Mouse (Mus musculus): ENCODE data around the gene Carhsp1.
A peak's percentile ranks its signal among the peaks of the same experiment; 100 is the strongest.

The Carhsp1 gene

GRCm38 (mm10) chr16:8663606-8664539, 8.1 kb downstream of the Carhsp1 start:
- no peak overlapping the region for H3K4me3 ChIP-seq (replicated peaks; ENCODE audit: low read length)
- H3K36me3 ChIP-seq (ENCODE audit: insufficient read depth, low read length): peaks cover 81% of the 10 kb centered on the region
- H3K4me1 ChIP-seq (replicated peaks; ENCODE audit: low read depth, low read length): peaks cover 96% of the 10 kb centered on the region
- H3K27me3 ChIP-seq (ENCODE audit: insufficient read depth, low read length): no peaks in the 10 kb centered on the region
- TF ChIP-seq NANOG (IDR thresholded peaks at IDR 0.05; ENCODE audit: borderline replicate concordance, low read length): no peak
- no peak for TF ChIP-seq CTCF (conservative IDR thresholded peaks at IDR 0.05; ENCODE audit: low read length)
- no peak for TF ChIP-seq POU5F1 (IDR thresholded peaks at IDR 0.05; ENCODE audit: borderline replicate concordance, low read length)
- no peaks in the 10 kb centered on the region for H3K9me3 ChIP-seq (ENCODE audit: low read length)

DNA sequence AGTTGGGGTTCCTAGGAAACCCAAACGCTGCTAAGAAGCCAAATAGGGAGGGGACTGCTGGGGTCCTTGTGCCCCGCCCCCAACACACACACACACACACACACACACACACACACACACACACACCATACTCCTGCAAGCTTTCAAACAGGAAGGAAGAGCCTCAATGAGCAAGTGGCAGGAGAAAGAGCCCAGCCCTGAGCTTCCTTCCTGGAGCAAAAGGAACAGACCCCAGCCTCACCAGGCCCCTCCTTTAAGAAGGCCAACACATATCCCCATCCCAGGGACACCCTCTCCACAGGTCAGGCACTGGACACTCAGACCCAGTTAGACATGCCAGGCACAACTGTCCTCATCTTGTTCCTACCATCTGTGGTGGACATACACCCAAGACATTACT, 8.9 kb downstream of the Carhsp1 start:
- H3K4me3 ChIP-seq (replicated peaks; ENCODE audit: low read length): no peak overlapping the region
- TF ChIP-seq NANOG (IDR thresholded peaks at IDR 0.05; ENCODE audit: borderline replicate concordance, low read length) (no peak), CTCF (conservative IDR thresholded peaks at IDR 0.05; ENCODE audit: low read length) (no peak), POU5F1 (IDR thresholded peaks at IDR 0.05; ENCODE audit: borderline replicate concordance, low read length) (no peak)
- peaks cover 82% of the 10 kb centered on the region for H3K36me3 ChIP-seq (ENCODE audit: insufficient read depth, low read length)
- peaks cover 93% of the 10 kb centered on the region for H3K4me1 ChIP-seq (replicated peaks; ENCODE audit: low read depth, low read length)
- no peaks in the 10 kb centered on the region for H3K27me3 ChIP-seq (ENCODE audit: insufficient read depth, low read length)
- H3K9me3 ChIP-seq (ENCODE audit: low read length): no peaks in the 10 kb centered on the region

DNA sequence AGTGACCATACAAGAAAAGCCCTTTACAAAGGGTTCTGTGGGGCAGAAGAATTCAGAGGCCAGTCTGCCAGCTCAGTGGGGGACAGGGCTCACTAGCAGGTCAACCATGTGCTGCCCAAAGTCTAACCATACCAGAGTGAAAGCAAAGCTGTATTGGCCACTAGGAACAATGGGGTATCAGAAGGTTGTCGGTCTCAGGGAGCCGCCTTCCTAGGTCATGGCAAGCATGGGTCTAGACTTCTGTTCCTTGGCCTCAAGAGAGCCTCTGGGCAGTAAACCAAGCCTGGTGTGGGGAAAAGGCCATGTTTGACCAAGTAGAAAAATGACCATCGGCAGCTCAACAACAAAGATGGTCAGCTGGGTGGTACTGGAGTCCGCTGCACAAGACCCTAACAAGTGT, 13.2 kb downstream of the Carhsp1 start:
- no peak for TF ChIP-seq POU5F1 (IDR thresholded peaks at IDR 0.05; ENCODE audit: borderline replicate concordance, low read length)
- TF ChIP-seq NANOG (IDR thresholded peaks at IDR 0.05; ENCODE audit: borderline replicate concordance, low read length): no peak
- TF ChIP-seq CTCF (conservative IDR thresholded peaks at IDR 0.05; ENCODE audit: low read length): no peak
- Histone ChIP-seq H3K4me3 (replicated peaks; ENCODE audit: low read length) (no peak overlapping the region), H3K27me3 (ENCODE audit: insufficient read depth, low read length) (no peaks in the 10 kb centered on the region), H3K36me3 (ENCODE audit: insufficient read depth, low read length) (peaks cover 97% of the 10 kb centered on the region), H3K4me1 (replicated peaks; ENCODE audit: low read depth, low read length) (peaks cover 93% of the 10 kb centered on the region), H3K9me3 (ENCODE audit: low read length) (no peaks in the 10 kb centered on the region)

DNA sequence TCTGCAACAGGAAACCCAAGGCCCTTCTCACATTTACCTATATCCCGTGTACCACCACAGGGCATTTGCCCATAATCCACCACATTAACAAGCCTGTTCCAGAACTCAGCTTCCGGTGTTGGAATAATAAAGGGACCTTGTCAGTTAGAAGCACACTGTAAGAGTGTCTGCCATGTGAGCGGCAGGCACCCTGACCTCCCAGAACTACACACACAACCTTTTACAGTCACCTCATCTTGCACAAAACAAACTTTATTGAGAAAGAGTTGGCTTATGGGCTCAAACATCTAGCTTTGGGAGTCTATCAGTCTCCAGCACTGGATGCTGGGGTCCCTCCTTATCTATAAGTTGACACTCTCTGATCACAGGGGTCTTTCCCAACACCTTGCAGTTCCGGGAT, 13.6 kb downstream of the Carhsp1 start:
- H3K9me3 ChIP-seq (ENCODE audit: low read length): no peaks in the 10 kb centered on the region
- H3K4me1 ChIP-seq (replicated peaks; ENCODE audit: low read depth, low read length): peaks cover 93% of the 10 kb centered on the region
- H3K4me3 ChIP-seq (replicated peaks; ENCODE audit: low read length): no peak overlapping the region
- H3K27me3 ChIP-seq (ENCODE audit: insufficient read depth, low read length): no peaks in the 10 kb centered on the region
- H3K36me3 ChIP-seq (ENCODE audit: insufficient read depth, low read length): peaks cover 97% of the 10 kb centered on the region
- TF ChIP-seq NANOG (IDR thresholded peaks at IDR 0.05; ENCODE audit: borderline replicate concordance, low read length): no peak
- no peak for TF ChIP-seq CTCF (conservative IDR thresholded peaks at IDR 0.05; ENCODE audit: low read length)
- TF ChIP-seq POU5F1 (IDR thresholded peaks at IDR 0.05; ENCODE audit: borderline replicate concordance, low read length): no peak

GRCm38 (mm10) chr16:8656256-8656655, 15.7 kb downstream of the Carhsp1 start:
- no peaks in the 10 kb centered on the region for H3K27me3 ChIP-seq (ENCODE audit: insufficient read depth, low read length)
- H3K36me3 ChIP-seq (ENCODE audit: insufficient read depth, low read length): peaks cover 97% of the 10 kb centered on the region
- TF ChIP-seq CTCF (conservative IDR thresholded peaks at IDR 0.05; ENCODE audit: low read length) (no peak), NANOG (IDR thresholded peaks at IDR 0.05; ENCODE audit: borderline replicate concordance, low read length) (no peak)
- H3K4me1 ChIP-seq (replicated peaks; ENCODE audit: low read depth, low read length): peaks cover 83% of the 10 kb centered on the region
- H3K9me3 ChIP-seq (ENCODE audit: low read length): no peaks in the 10 kb centered on the region
- H3K4me3 ChIP-seq (replicated peaks; ENCODE audit: low read length): 0 out of 2 replicates have a peak overlapping the region, but pooled peaks have one; percentile 0

DNA sequence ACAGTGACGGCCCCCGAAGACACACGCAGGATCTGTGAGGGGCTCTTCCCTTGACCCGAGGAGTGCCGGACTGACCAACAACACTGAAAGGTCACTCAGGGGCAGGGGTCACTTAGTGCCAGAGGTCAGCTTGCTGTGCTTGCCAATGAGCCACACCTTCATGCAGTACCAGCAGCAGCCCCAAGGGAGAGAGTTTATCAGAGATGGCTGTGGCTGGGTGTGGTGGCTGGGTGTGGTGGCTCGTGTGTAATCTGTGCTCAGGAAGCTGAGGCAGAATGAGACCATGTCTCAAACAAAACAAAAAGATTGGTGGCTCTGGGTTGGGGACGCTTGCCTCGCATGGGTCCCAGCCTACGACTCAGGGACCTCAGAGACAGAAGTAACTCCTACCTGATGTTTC, 16.4 kb downstream of the Carhsp1 start:
- H3K36me3 ChIP-seq (ENCODE audit: insufficient read depth, low read length): peaks cover 97% of the 10 kb centered on the region
- H3K9me3 ChIP-seq (ENCODE audit: low read length): no peaks in the 10 kb centered on the region
- H3K4me3 ChIP-seq (replicated peaks; ENCODE audit: low read length): peak overlapping the region; percentile 13
- TF ChIP-seq CTCF (conservative IDR thresholded peaks at IDR 0.05; ENCODE audit: low read length) (no peak), POU5F1 (IDR thresholded peaks at IDR 0.05; ENCODE audit: borderline replicate concordance, low read length) (no peak)
- no peaks in the 10 kb centered on the region for H3K27me3 ChIP-seq (ENCODE audit: insufficient read depth, low read length)
- peaks cover 77% of the 10 kb centered on the region for H3K4me1 ChIP-seq (replicated peaks; ENCODE audit: low read depth, low read length)

DNA sequence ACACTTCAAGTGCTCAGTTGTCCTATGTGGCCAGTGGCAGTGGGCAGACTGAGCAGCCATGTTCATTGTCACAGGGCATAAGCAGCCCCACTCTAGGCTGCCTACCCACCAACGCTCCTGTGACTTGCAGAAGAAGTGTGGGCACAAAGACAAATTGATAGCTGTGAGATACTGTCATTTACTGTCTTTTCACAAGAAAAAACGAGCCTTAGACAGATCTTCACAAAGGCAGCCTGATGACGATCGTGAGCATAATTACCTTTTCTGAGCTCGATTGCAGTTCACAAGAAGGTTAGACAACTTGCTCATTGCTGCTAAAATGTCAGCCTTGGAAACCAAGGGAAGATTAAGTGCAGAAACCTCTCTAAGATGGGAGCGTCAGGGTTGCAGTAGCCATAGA, 16.8 kb downstream of the Carhsp1 start:
- no peaks in the 10 kb centered on the region for H3K9me3 ChIP-seq (ENCODE audit: low read length)
- TF ChIP-seq NANOG (IDR thresholded peaks at IDR 0.05; ENCODE audit: borderline replicate concordance, low read length) (no peak), POU5F1 (IDR thresholded peaks at IDR 0.05; ENCODE audit: borderline replicate concordance, low read length) (no peak), CTCF (conservative IDR thresholded peaks at IDR 0.05; ENCODE audit: low read length) (no peak)
- peak overlapping the region; percentile 13; the same call in 1 of the 2 replicates for H3K4me3 ChIP-seq (replicated peaks; ENCODE audit: low read length)
- H3K4me1 ChIP-seq (replicated peaks; ENCODE audit: low read depth, low read length): peaks cover 72% of the 10 kb centered on the region
- H3K27me3 ChIP-seq (ENCODE audit: insufficient read depth, low read length): no peaks in the 10 kb centered on the region
- peaks cover 97% of the 10 kb centered on the region for H3K36me3 ChIP-seq (ENCODE audit: insufficient read depth, low read length)

- TF ChIP-seq CTCF (conservative IDR thresholded peaks at IDR 0.05; ENCODE audit: low read length): no peak
- no peak for TF ChIP-seq POU5F1 (IDR thresholded peaks at IDR 0.05; ENCODE audit: borderline replicate concordance, low read length)
- no peak for TF ChIP-seq NANOG (IDR thresholded peaks at IDR 0.05; ENCODE audit: borderline replicate concordance, low read length)
- Histone ChIP-seq H3K27me3 (ENCODE audit: insufficient read depth, low read length) (no peaks in the 10 kb centered on the region), H3K36me3 (ENCODE audit: insufficient read depth, low read length) (peaks cover 99% of the 10 kb centered on the region), H3K9me3 (ENCODE audit: low read length) (no peaks in the 10 kb centered on the region), H3K4me3 (replicated peaks; ENCODE audit: low read length) (no peak overlapping the region), H3K4me1 (replicated peaks; ENCODE audit: low read depth, low read length) (peaks cover 27% of the 10 kb centered on the region)
Observed at GRCm38 (mm10) chr16:8650007-8650406, 21.9 kb downstream of the Carhsp1 start.
